Mouse (Mus musculus) cerebellum, adult 9-11 months (tissue): ENCODE measurements around the gene Frat2.
"Not testable (repeated sequence)": the region's sequence is repeated elsewhere in the genome, so short reads cannot be mapped to it uniquely, and the experiment has no call there.

ENCODE experiments used
- DNase-seq: peaks from one replicate; pipeline ENCODE4 v3.0.0; 2022

Gene Frat2

GRCm38 (mm10) chr19:41847992-41848851, at the start of gene Frat2:
Gene Frat2 (minus strand): TSS chr19:41848132.
- peak; percentile 89 for DNase-seq

- no peak for DNase-seq
Measured at GRCm38 (mm10) chr19:41896319-41896711, 48.4 kb upstream of the Frat2 start.

- DNase-seq: peak; percentile 89
Measured at GRCm38 (mm10) chr19:41895460-41896318, 47.8 kb upstream of the Frat2 start, which contains the start of gene Rrp12. Gene Rrp12 (minus strand): TSS chr19:41896173.

- DNase-seq: no peak
Measured at GRCm38 (mm10) chr19:41894959-41895358, 47.0 kb upstream of the Frat2 start.

GRCm38 (mm10) chr19:41888191-41888590, 40.3 kb upstream of the Frat2 start:
- DNase-seq: no peak

- DNase-seq: no peak
Measured at GRCm38 (mm10) chr19:41883882-41884281, 36.0 kb upstream of the Frat2 start.

- no peak for DNase-seq
Measured at GRCm38 (mm10) chr19:41881842-41882241, 33.9 kb upstream of the Frat2 start.

- no peak for DNase-seq
Measured at GRCm38 (mm10) chr19:41874356-41874755, 26.4 kb upstream of the Frat2 start.

GRCm38 (mm10) chr19:41872285-41872684, 24.4 kb upstream of the Frat2 start:
- no peak for DNase-seq

GRCm38 (mm10) chr19:41869946-41870345, 22.0 kb upstream of the Frat2 start:
- DNase-seq: peak; percentile 12

- DNase-seq: no peak
Measured at GRCm38 (mm10) chr19:41869296-41869695, 21.4 kb upstream of the Frat2 start.

- DNase-seq: no peak
Measured at GRCm38 (mm10) chr19:41866707-41867106, 18.8 kb upstream of the Frat2 start.

- no peak for DNase-seq
Measured at GRCm38 (mm10) chr19:41857816-41858310, 9.9 kb upstream of the Frat2 start.

GRCm38 (mm10) chr19:41857086-41857762, 9.3 kb upstream of the Frat2 start:
- no peak for DNase-seq

GRCm38 (mm10) chr19:41852423-41852822, 4.5 kb upstream of the Frat2 start:
- no peak for DNase-seq

GRCm38 (mm10) chr19:41850719-41851543, 3.0 kb upstream of the Frat2 start:
- no peak for DNase-seq

- no peak for DNase-seq
Measured at GRCm38 (mm10) chr19:41850021-41850718, 2.2 kb upstream of the Frat2 start.

GRCm38 (mm10) chr19:41847614-41847991, 329 bp downstream of the Frat2 start:
- DNase-seq: not testable (repeated sequence)

- peak; percentile 54 for DNase-seq
Measured at GRCm38 (mm10) chr19:41847091-41847581, 796 bp downstream of the Frat2 start.

- DNase-seq: peak; percentile 54
Measured at GRCm38 (mm10) chr19:41846366-41847090, 1.4 kb downstream of the Frat2 start.
